Mouse (Mus musculus) liver, embryonic 14.5 days (tissue): ENCODE results near the gene Pigu.

Experiments
- CTCF ChIP-seq: IDR thresholded peaks from 2 replicates; pipeline ENCODE4 v1.5.1; 2016; ENCODE audit warnings: antibody characterized with exemption, low read depth, control low read depth
- EP300 ChIP-seq: IDR thresholded peaks from 2 replicates; pipeline ENCODE4 v1.6.1; 2016; ENCODE audit warnings: antibody characterized with exemption, low read depth

DNA sequence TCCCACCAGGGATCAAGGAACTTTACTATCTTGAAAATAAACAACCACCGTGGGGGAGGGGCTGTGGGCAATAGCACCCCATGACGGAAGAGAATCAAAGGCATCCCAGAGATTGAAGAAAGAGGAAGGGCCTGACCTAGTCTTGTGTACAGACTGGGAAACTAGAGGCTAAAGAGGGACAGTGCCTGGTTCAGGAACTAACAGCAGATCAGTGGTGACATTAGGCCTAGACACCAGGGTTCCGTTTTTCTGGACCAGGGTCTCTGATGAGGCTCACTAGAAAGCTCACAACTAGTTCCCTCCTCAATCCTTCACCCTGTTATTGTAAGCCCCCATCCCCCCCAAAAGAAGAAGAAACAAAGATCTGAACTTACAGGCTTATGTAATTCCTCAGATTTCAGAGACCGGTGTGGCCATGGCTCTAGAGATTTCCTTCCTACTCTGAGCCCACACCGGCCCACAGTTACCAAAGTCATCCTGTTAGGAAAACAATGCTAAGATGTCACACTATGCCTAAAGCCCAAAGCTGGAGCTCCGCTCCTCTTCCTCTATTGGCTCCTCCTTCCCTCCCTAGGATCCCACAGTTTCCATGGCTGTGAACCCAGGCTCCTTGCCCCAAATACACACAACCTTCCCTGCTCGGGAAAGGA lies 10.5 kb upstream of the Pigu start:
- TF ChIP-seq CTCF (no peak), EP300 (no peak)
